Mouse (Mus musculus): ENCODE data around the gene Taf13.

DNA sequence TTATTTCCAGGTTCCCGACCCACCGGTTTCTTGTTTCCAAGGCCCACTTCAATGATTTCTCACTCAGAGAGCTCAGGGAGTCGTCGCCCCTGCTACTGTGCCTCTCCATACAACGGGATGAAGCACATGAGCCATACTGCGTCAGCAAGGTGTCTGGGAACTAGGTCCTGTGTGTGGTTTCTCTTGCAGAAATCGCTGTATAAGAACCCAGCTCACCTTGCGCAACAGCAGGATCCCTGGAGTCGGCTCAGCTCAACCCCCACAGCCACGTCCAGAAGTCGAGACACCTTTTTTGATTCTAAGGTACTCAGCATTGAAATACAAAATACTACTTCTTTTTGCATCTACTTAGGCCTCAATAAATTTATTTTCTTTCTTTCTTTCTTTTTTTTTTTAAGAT lies 29.2 kb upstream of the Taf13 start:
- TF ChIP-seq CTCF (IDR thresholded peaks at IDR 0.05; ENCODE audit: extremely low read depth, insufficient read length, insufficient replicate concordance, low read depth, low read length) (no peak), POLR2A (IDR thresholded peaks at IDR 0.05; ENCODE audit: low read depth, low read length) (no peak)

Data from small intestine, adult 2 months (tissue).